Mouse (Mus musculus): ENCODE measurements around the gene Zbtb41.

- no peak for TF ChIP-seq CTCF (IDR thresholded peaks at IDR 0.05; ENCODE audit: borderline replicate concordance, extremely low read depth, insufficient read depth, insufficient read length)
- no peak for TF ChIP-seq POLR2A (IDR thresholded peaks at IDR 0.05; ENCODE audit: borderline replicate concordance, extremely low read depth, insufficient read depth, insufficient read length, poor library complexity, severe bottlenecking)
These were observed 1.8 kb downstream of the Zbtb41 start for GRCm38 (mm10) chr1:139423931-139424330.

All from brain, embryonic 14.5 days (tissue).